Mouse (Mus musculus) megakaryocyte, embryonic 14.5 days (primary cell): ENCODE results near the gene G2e3. TPM values are rescaled to one million over a fixed set of nuclear protein-coding genes. Genes with fewer than 3 reads are reported as not detected.

Source experiments
- H3K27me3 ChIP-seq: replicated peaks from 2 replicates; pipeline ENCODE3; 2012; ENCODE audit warnings: inconsistent platforms
- H3K36me3 ChIP-seq: replicated peaks from 2 replicates; pipeline ENCODE3; 2012; ENCODE audit warnings: low read length, inconsistent platforms, mixed read lengths
- H3K4me1 ChIP-seq: 2 replicates; pipeline ENCODE4 v1.6.1; 2012; ENCODE audit warnings: inconsistent platforms
- H3K4me3 ChIP-seq: replicated peaks from 2 replicates; pipeline ENCODE3; 2012; ENCODE audit warnings: moderate library complexity, mild to moderate bottlenecking, inconsistent platforms
- H3K9me3 ChIP-seq: 2 replicates; pipeline ENCODE4 v1.6.1; 2012; ENCODE audit warnings: inconsistent platforms
- FLI1 ChIP-seq: IDR thresholded peaks from 2 replicates; pipeline ENCODE4 v1.6.1; 2012; ENCODE audit warnings: low read length, inconsistent platforms, mixed read lengths
- GATA1 ChIP-seq: IDR thresholded peaks from 3 replicates; pipeline ENCODE4 v1.6.1; 2012; ENCODE audit warnings: mixed read lengths, low read length, inconsistent platforms, borderline replicate concordance
- polyA plus RNA-seq: library from polyadenylated mRNA; stranded (reverse); fragments of >175 nt; gene quantifications from 2 replicates; pipeline ENCODE4 v1.2.3, GENCODE M21; 2012; ENCODE audit warnings: low replicate concordance; ENCODE audit not compliant: insufficient read depth

Gene G2e3
- polyA plus RNA-seq: 0.21 TPM in 1 of 2 replicates, not detected in the other

GRCm38 (mm10) chr12:51347988-51348697 is at the start of gene G2e3:
Gene G2e3 (plus strand): TSS chr12:51348061.
- H3K4me1 ChIP-seq: peaks cover 14% of the 10 kb centered on the region; the same call in 1 of the 2 replicates
- no peaks in the 10 kb centered on the region for H3K27me3 ChIP-seq
- no peaks in the 10 kb centered on the region for H3K9me3 ChIP-seq
- peaks cover 21% of the 10 kb centered on the region for H3K36me3 ChIP-seq
- TF ChIP-seq FLI1 (no peak), GATA1 (no peak)
- H3K4me3 ChIP-seq: peak within 1 kb of the TSS; percentile 96

GRCm38 (mm10) chr12:51323604-51324003 is 24.3 kb upstream of the G2e3 start:
- TF ChIP-seq FLI1 (no peak), GATA1 (no peak)
- Histone ChIP-seq H3K27me3 (no peaks in the 10 kb centered on the region), H3K4me3 (no peak overlapping the region), H3K9me3 (0 out of 2 replicates have a peak, but pooled peaks cover 3% of the 10 kb centered on the region), H3K4me1 (no peaks in the 10 kb centered on the region), H3K36me3 (no peaks in the 10 kb centered on the region)

DNA sequence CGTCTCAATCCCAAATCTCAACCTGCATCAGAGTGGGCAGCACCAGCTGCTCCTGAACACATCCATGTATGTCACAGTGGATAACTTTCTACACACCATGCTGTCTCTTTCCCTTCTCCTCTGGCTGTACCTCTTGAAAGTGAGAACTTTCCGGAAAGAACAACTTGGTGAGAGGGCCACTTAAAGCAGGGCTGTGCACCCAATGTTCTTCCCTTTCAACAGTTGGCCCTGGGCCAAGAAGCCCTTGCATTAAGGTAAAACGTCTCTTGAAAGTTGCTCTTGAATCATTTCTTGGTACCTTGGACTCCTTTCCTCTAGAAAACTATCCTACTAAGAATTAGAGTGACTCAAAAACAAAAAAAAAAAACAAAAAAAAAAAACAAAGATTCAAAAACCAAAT is 21.0 kb upstream of the G2e3 start:
- TF ChIP-seq FLI1 (no peak), GATA1 (no peak)
- Histone ChIP-seq H3K9me3 (0 out of 2 replicates have a peak, but pooled peaks cover 3% of the 10 kb centered on the region), H3K4me1 (no peaks in the 10 kb centered on the region), H3K36me3 (no peaks in the 10 kb centered on the region), H3K4me3 (no peak overlapping the region), H3K27me3 (no peaks in the 10 kb centered on the region)

DNA sequence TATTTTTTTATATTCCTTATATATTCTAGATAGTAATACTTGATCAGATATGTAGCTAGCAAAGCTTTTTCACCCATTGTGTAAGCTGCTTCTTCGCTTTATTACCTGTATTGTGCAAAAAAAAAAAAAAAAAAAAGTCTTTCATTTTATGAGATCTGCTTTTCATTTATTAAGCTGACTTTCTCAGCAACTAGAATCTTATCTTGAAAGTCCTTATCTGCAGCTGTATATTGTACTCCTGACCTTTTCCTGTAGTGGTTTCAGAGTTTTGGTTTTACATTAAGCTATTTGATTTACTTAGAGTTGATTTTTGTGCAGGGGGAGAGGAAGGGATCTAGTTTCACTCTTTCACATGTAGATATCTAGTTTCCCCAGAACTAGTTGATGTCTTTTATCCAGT is 10.8 kb upstream of the G2e3 start:
- H3K4me1 ChIP-seq: peaks cover 4% of the 10 kb centered on the region; the same call in 1 of the 2 replicates
- H3K9me3 ChIP-seq: peaks cover 5% of the 10 kb centered on the region; the same call in 1 of the 2 replicates
- no peaks in the 10 kb centered on the region for H3K36me3 ChIP-seq
- H3K27me3 ChIP-seq: peaks cover 3% of the 10 kb centered on the region
- no peak overlapping the region for H3K4me3 ChIP-seq
- TF ChIP-seq GATA1 (no peak), FLI1 (no peak)

- no peak overlapping the region for H3K4me3 ChIP-seq
- H3K27me3 ChIP-seq: peaks cover 2% of the 10 kb centered on the region
- TF ChIP-seq GATA1 (no peak), FLI1 (no peak)
Observed at GRCm38 (mm10) chr12:51346121-51346520, 1.7 kb upstream of the G2e3 start.

GRCm38 (mm10) chr12:51348698-51348998 is 787 bp downstream of the G2e3 start:
- peaks cover 26% of the 10 kb centered on the region for H3K36me3 ChIP-seq
- H3K4me3 ChIP-seq: peak overlapping the region; percentile 96
- H3K9me3 ChIP-seq: no peaks in the 10 kb centered on the region
- peaks cover 15% of the 10 kb centered on the region; the same call in 1 of the 2 replicates for H3K4me1 ChIP-seq
- H3K27me3 ChIP-seq: no peaks in the 10 kb centered on the region
- TF ChIP-seq FLI1 (no peak), GATA1 (no peak)

More at GRCm38 (mm10) chr12:51346121-51346520, 1.7 kb upstream of the G2e3 start:
- peaks cover 4% of the 10 kb centered on the region for H3K36me3 ChIP-seq
- H3K9me3 ChIP-seq: peaks cover 14% of the 10 kb centered on the region
- peaks cover 11% of the 10 kb centered on the region; the same call in 1 of the 2 replicates for H3K4me1 ChIP-seq

GRCm38 (mm10) chr12:51355296-51355695 is 7.4 kb downstream of the G2e3 start:
- H3K9me3 ChIP-seq: no peaks in the 10 kb centered on the region
- no peak overlapping the region for H3K4me3 ChIP-seq
- H3K27me3 ChIP-seq: no peaks in the 10 kb centered on the region
- TF ChIP-seq GATA1 (no peak), FLI1 (no peak)
- peaks cover 30% of the 10 kb centered on the region for H3K4me1 ChIP-seq
- H3K36me3 ChIP-seq: peaks cover 93% of the 10 kb centered on the region

DNA sequence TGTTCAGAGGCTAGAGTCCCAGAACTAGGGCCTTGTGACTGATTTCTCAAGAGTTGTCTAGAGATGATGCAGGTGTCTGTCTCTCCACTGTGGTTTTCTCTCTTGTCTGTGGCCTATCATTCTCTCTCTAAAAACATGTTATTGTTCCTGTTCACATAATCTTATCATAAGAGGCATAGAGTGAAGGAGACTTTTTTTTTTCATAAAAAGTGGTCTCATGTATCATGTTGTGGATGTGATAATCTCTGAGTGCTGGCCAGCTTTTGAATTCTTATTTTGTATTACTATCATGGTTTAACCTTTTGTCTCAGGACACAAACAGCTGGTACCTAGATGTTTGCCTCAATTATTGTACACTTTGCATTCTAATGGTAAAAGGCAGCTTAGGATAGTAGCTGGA is 13.4 kb downstream of the G2e3 start:
- Histone ChIP-seq H3K4me1 (peaks cover 26% of the 10 kb centered on the region), H3K4me3 (no peak overlapping the region), H3K9me3 (no peaks in the 10 kb centered on the region), H3K36me3 (peaks cover 96% of the 10 kb centered on the region), H3K27me3 (no peaks in the 10 kb centered on the region)
- TF ChIP-seq FLI1 (no peak), GATA1 (no peak)

GRCm38 (mm10) chr12:51362898-51363297 is 15.0 kb downstream of the G2e3 start:
- Histone ChIP-seq H3K27me3 (no peaks in the 10 kb centered on the region), H3K4me3 (no peak overlapping the region), H3K9me3 (no peaks in the 10 kb centered on the region), H3K4me1 (peaks cover 26% of the 10 kb centered on the region), H3K36me3 (peaks cover 95% of the 10 kb centered on the region)
- TF ChIP-seq FLI1: no peak
- no peak for TF ChIP-seq GATA1

DNA sequence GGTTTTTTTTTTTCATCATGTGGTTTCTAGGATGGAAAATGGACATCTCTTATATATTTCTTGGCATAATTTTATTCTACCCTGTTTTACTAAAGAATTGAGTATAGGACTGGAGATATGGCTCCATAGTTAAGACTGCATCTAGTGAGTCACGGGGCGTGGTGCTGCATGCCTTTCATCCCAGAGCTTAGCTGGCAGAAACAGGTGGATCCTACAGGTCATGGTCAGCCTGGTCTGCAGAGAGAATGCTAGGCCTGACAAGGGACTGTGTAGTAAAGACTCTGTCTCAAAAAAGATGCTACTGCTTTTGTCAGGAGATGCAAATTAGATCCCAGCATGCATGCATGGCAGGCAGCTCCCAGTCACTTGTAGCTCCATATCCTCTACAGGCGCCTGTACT is 20.6 kb downstream of the G2e3 start:
- no peaks in the 10 kb centered on the region for H3K27me3 ChIP-seq
- H3K9me3 ChIP-seq: no peaks in the 10 kb centered on the region
- no peak overlapping the region for H3K4me3 ChIP-seq
- peaks cover 2% of the 10 kb centered on the region for H3K4me1 ChIP-seq
- TF ChIP-seq FLI1 (no peak), GATA1 (no peak)
- peaks cover 95% of the 10 kb centered on the region for H3K36me3 ChIP-seq
